ENCODE assay signal across 8 mouse cellular contexts in the genomic region with DNA sequence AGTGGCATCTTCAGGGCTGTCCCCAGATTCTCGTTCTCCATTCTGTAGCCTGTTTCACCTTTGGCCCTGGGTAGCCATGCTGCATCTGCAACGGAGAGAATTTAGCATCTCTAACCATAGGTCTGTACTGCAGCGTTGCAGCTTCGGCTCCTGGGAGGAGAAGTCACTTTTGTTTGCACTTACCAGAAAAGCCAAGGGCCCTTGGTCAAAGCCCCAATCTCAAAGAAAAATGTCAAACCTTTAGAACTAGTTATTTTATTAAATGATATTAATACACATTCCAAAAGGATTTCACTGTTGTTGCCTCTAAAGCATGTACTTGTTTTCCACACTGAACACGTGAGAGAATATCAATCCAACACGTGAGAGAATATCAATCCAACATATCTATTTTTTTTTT. TPM values are rescaled to one million over a fixed set of nuclear protein-coding genes. Genes with fewer than 3 reads are reported as not detected.
DNase-seq lines count a peak whose midpoint lies in the region; ATAC-seq and TF ChIP-seq lines count a peak whose summit lies in the region.

A gene (minus strand): TSS at position 101 of the 400 bp plus-strand sequence.

- H3K4me2 ChIP-seq in forebrain, embryonic 12.5 days, result no peak within 1 kb of the TSS
- no peak within 1 kb of the TSS for H3K4me2 ChIP-seq in limb, embryonic 13.5 days (replicated peaks)

- ATAC-seq in forebrain, embryonic 12.5 days (ENCODE audit: low FRiP score), result no peak
- no peak for ATAC-seq in limb, embryonic 13.5 days (ENCODE audit: low FRiP score, low read depth)

- no peak for TF ChIP-seq CTCF in thymus, adult 2 months (IDR thresholded peaks at IDR 0.05; ENCODE audit: borderline replicate concordance, control insufficient read depth, extremely low read depth, insufficient read depth, low read length, poor library complexity)
- no peak for TF ChIP-seq CTCF in small intestine, adult 2 months (IDR thresholded peaks at IDR 0.05; ENCODE audit: extremely low read depth, insufficient read length, insufficient replicate concordance, low read depth, low read length)

- 97% methylated on average over 6 of the region's 6 CpGs for WGBS in thymus, adult 2 months
- WGBS in forebrain, embryonic 12.5 days, result 90% methylated on average over 6 of the region's 6 CpGs
- 87% methylated on average over 6 of the region's 6 CpGs for WGBS in limb, embryonic 13.5 days
- 82% methylated on average over 6 of the region's 6 CpGs for WGBS in small intestine, adult 2 months

- DNase-seq in thymus, adult 2 months, result no peak
- DNase-seq in thymus, postnatal 25 days, result no peak
- no peak for DNase-seq in heart, postnatal 36 days
- no peak for DNase-seq in natural killer cell, adult 2 months (ENCODE audit: low spot score in 2 of 2)
- no peak for DNase-seq in yolk sac, embryonic 10.5 days (ENCODE audit: low spot score)

- TF ChIP-seq POLR2A in thymus, adult 2 months (IDR thresholded peaks at IDR 0.05; ENCODE audit: control insufficient read depth, extremely low read depth, insufficient read depth, low read length, poor library complexity), result no peak
- TF ChIP-seq POLR2A in small intestine, adult 2 months (IDR thresholded peaks at IDR 0.05; ENCODE audit: low read depth, low read length), result no peak

- intact Hi-C loops in heart, postnatal 36 days (cut with DNase I), result no loop called here

- H3K4me3 ChIP-seq in thymus, adult 2 months (ENCODE audit: control insufficient read depth, insufficient read depth, low read length), result no peak within 1 kb of the TSS
- H3K4me3 ChIP-seq in forebrain, embryonic 12.5 days (replicated peaks), result no peak within 1 kb of the TSS
- no peak within 1 kb of the TSS for H3K4me3 ChIP-seq in limb, embryonic 13.5 days
- H3K4me3 ChIP-seq in small intestine, adult 2 months (ENCODE audit: low read depth, low read length), result no peak within 1 kb of the TSS

- H3K27ac ChIP-seq in thymus, adult 2 months (ENCODE audit: control insufficient read depth, insufficient read depth, low read length), result no peak within 1 kb of the TSS
- H3K27ac ChIP-seq in forebrain, embryonic 12.5 days, result no peak within 1 kb of the TSS
- H3K27ac ChIP-seq in limb, embryonic 13.5 days, result no peak within 1 kb of the TSS
- no peak within 1 kb of the TSS for H3K27ac ChIP-seq in small intestine, adult 2 months (ENCODE audit: insufficient read depth, low read depth, low read length)

- peaks cover 3% of the 10 kb centered on the region; the same call in 1 of the 2 replicates for H3K4me1 ChIP-seq in thymus, adult 2 months (replicated peaks; ENCODE audit: control insufficient read depth, insufficient read depth, low read length)
- peaks cover 2% of the 10 kb centered on the region; the same call in 1 of the 2 replicates for H3K4me1 ChIP-seq in forebrain, embryonic 12.5 days
- no peaks in the 10 kb centered on the region for H3K4me1 ChIP-seq in limb, embryonic 13.5 days
- peaks cover 4% of the 10 kb centered on the region; the same call in 1 of the 2 replicates for H3K4me1 ChIP-seq in small intestine, adult 2 months (ENCODE audit: control insufficient read depth, insufficient read depth, insufficient read length, low read length)

- H3K27me3 ChIP-seq in thymus, adult 2 months (ENCODE audit: control insufficient read depth, insufficient read depth, low read length), result no peaks in the 10 kb centered on the region
- no peaks in the 10 kb centered on the region for H3K27me3 ChIP-seq in forebrain, embryonic 12.5 days
- H3K27me3 ChIP-seq in limb, embryonic 13.5 days, result no peaks in the 10 kb centered on the region
- H3K27me3 ChIP-seq in small intestine, adult 2 months (ENCODE audit: control insufficient read depth, insufficient read depth, low read length), result no peaks in the 10 kb centered on the region

- peaks cover 15% of the 10 kb centered on the region for H3K36me3 ChIP-seq in thymus, adult 2 months (ENCODE audit: control insufficient read depth, insufficient read depth, low read length)
- H3K36me3 ChIP-seq in forebrain, embryonic 12.5 days (replicated peaks), result peaks cover 21% of the 10 kb centered on the region
- H3K36me3 ChIP-seq in limb, embryonic 13.5 days, result peaks cover 22% of the 10 kb centered on the region
- peaks cover 15% of the 10 kb centered on the region for H3K36me3 ChIP-seq in small intestine, adult 2 months (ENCODE audit: control insufficient read depth, insufficient read depth, low read length)

- H3K9me3 ChIP-seq in forebrain, embryonic 12.5 days, result no peaks in the 10 kb centered on the region
- H3K9me3 ChIP-seq in limb, embryonic 13.5 days, result no peaks in the 10 kb centered on the region

- H3K9ac ChIP-seq in forebrain, embryonic 12.5 days, result no peak within 1 kb of the TSS
- H3K9ac ChIP-seq in limb, embryonic 13.5 days, result no peak within 1 kb of the TSS

RNA-seq across cellular contexts. Expression of the gene that starts here (rescaled TPM):
- polyA plus RNA-seq in thymus, adult 2 months (2012; rRNA removed), result 43.3 and 44.1 TPM in 2 replicates
- polyA plus RNA-seq in forebrain, embryonic 12.5 days (2016; fragmentation: Nextera tagmentation; extraction: Ambion mirVana), result 50.1 and 53.3 TPM in 2 replicates
- total RNA-seq in heart, postnatal 36 days (2021), result 10 to 100 TPM; 42.9 to 46.2 TPM
- 47.6 and 47.8 TPM in 2 replicates for polyA plus RNA-seq in limb, embryonic 13.5 days (2015; fragmentation: Nextera tagmentation; extraction: Ambion mirVana)
- polyA plus RNA-seq in small intestine, adult 2 months (2012; rRNA removed), result 10.9 and 21.3 TPM in 2 replicates
